Mouse (Mus musculus) embryo, embryonic 11.5 days (tissue): ENCODE measurements around the gene Sirt1.

Source experiments
- DNase-seq: peaks from one replicate; pipeline ENCODE4 v3.0.0-alpha.2; 2012; ENCODE audit warnings: low read depth, low spot score

Sirt1 gene

GRCm38 (mm10) chr10:63336901-63337300 lies 44.6 kb downstream of the Sirt1 start:
- no peak for DNase-seq

DNA sequence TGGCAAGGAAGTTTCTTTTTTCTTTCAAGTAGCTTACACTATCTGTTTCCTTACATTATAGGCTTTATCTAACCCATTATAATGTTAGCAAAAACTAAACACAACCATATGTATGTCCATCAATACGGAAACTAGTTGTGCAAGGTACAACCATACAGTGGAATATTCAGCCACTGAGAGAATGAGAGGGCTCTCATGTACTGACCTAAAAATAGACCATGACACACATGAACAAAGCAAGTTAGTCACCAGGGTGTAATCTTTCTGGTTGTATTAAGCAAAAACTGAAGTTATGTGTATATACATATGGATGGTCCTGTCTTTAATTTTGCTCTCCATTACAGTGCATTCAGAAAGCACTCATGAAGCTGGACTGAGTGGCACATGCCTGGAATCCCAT lies 54.4 kb downstream of the Sirt1 start:
- no peak for DNase-seq

GRCm38 (mm10) chr10:63313726-63314125 lies 67.8 kb downstream of the Sirt1 start:
- no peak for DNase-seq

- peak; percentile 67 for DNase-seq
These were observed 72.7 kb downstream of the Sirt1 start for GRCm38 (mm10) chr10:63308582-63309366.

- no peak for DNase-seq
These were observed 79.1 kb downstream of the Sirt1 start for GRCm38 (mm10) chr10:63302356-63302755.

GRCm38 (mm10) chr10:63282846-63283245 lies 98.7 kb downstream of the Sirt1 start:
- DNase-seq = no peak

GRCm38 (mm10) chr10:63282417-63282816 lies 99.1 kb downstream of the Sirt1 start:
- no peak for DNase-seq

DNA sequence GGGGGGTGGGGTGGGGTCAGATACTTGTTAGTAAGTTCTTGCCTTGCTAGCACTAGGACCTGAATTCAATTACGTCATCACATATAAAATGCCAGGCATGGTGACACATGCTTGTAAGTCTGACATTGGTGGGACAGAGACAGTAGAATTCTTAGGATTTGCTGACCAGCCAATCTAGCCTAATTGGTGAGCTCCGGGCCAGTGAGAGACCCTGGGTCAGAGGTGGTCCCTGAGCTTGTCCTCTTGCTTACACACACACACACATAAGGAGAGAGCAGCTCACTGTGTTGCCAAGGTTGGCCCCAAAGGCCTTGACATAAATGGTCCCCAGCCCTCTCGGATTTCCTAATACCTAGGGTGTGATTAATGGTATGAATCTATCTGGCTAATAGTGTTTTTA lies 101.7 kb downstream of the Sirt1 start:
- DNase-seq = no peak

- no peak for DNase-seq
These were observed 104.5 kb downstream of the Sirt1 start for GRCm38 (mm10) chr10:63277010-63277409.

GRCm38 (mm10) chr10:63272868-63273267 lies 108.6 kb downstream of the Sirt1 start:
- no peak for DNase-seq

- no peak for DNase-seq
These were observed 109.1 kb downstream of the Sirt1 start for GRCm38 (mm10) chr10:63272401-63272800.
